Mouse (Mus musculus): ENCODE data around the gene Trak1. TPM values are rescaled to one million over a fixed set of nuclear protein-coding genes. Genes with fewer than 3 reads are reported as not detected.

The Trak1 gene
- total RNA-seq, 2 experiments from 2014 or later, result 305 to 315 TPM

- DNase-seq, result peak; percentile 67 to 75
- intact Hi-C loops (cut with DNase I), result no loop called here
Measured at GRCm38 (mm10) chr9:121415626-121416241, 118.4 kb downstream of the Trak1 start.

DNA sequence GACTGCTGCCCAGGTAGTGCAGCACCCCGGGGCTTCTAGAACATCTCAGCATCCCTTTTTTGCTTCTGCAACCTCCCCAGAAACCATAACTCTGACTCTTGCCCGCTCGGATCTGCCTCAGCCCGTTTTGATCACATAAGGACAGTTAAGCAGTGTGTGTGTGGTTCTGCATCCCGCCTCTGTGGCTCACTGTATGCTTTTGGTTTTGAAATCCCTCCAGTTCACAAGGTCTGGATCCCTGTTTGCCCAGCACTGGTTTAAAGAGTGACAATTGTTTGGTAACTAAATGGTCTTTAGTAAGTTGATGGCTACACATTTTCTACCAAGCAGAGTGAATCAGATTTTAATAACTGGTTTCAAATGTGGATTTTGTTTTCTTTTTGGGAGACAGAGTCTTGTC, 119.2 kb downstream of the Trak1 start:
- intact Hi-C loops (cut with DNase I), result no loop called here
- no peak for DNase-seq

DNA sequence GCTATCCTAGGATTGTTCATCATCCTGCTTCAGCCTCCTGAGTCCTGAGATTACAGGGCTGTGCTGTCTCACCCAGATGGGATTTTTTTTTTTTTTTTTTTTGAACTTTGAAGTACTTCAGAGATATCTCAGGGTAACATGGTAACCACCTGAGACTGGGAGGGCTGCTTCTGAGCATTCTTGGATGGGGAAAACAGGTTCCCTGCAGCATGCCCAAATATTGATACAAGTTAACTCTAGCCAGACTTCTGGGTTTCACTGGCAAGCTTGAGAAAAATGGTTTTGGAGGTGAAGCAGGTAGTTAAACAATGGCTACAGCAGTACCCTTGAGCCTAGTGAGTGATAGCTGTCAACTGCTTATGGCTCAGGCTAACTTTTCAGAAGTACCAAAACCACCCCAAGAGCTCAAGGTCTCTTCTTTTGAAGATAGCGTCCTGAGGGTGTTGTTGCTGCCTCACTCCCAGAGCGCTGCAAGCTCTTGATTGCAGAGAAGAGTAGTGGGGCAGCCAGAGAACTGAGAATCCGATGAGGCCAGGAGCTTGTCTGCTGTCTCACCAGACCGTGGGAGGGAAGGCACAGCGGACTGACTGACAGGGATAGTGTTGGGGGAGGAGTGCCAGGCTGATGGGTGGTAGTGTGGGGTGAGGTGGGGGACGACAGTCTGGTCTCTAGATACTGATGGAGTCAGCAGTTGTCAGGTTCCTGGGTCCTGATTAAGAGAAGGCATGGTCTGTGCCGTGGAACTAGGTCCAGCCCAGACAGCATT, 119.8 kb downstream of the Trak1 start:
- intact Hi-C loops (cut with DNase I), result no loop called here
- DNase-seq, result no peak

DNA sequence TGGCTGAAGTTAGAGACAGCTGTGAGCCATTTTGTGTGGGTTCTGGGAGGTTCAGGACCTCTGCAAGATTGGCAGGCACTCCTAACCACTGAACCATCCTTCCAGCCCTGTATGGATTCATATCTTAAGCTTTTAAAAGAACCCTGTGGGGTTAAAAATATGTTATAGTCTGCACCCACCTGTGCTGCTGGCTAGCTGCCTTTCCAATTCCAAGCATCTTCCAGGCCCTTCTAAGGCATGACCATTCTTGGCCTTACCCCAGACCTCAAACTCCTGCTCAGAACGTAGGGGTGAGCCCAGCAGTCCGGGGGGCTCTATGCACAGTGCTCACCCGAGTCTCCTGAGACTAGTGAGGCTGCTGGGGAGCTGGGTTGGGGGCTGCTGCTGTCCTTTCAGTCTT, 121.7 kb downstream of the Trak1 start:
- intact Hi-C loops (cut with DNase I), result no loop called here
- no peak for DNase-seq

DNA sequence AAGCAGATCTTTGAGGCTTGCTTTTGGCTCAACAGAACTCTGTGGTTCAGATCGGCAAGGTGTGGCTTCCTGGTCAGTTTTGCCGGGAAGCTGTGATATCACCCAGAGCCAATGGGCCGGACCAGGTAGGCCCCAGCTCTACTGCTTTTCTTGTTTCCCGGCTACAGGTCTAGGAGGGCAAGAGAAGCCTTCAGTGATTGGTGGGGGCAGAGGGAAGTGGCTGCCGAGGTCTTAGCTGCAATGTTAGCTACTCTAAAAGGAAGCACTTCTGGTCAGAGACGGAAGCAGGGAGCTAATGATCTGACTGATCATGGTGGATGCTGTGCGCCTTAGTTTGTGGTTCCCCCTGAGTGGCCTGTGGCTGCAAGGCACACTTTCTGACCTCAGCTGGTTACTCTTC, 122.3 kb downstream of the Trak1 start:
- intact Hi-C loops (cut with DNase I), result no loop called here
- DNase-seq, result no peak

- no peak for DNase-seq
- intact Hi-C loops (cut with DNase I), result no loop called here
Measured at GRCm38 (mm10) chr9:121420817-121421216, 123.5 kb downstream of the Trak1 start.

DNA sequence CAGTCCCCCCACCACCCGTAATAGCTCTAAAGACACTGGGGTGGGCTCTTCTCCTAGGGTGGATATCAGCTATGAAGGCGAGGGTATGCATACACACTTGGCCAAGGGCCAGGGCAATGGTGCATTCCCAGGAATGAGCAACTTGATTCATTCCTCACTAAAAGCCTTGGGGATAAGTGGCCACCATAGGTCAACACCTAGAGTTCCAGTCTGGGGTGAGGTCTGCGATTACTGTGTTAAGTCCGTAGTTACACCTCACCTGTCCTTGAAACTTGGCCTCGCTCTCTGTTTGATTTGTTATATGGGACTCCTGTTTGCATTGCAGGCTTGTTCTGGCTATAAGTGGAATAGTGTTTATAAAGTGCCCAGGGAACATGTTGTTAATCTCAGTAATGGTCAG, 125.1 kb downstream of the Trak1 start:
- DNase-seq, result no peak
- intact Hi-C loops (cut with DNase I), result no loop called here

DNA sequence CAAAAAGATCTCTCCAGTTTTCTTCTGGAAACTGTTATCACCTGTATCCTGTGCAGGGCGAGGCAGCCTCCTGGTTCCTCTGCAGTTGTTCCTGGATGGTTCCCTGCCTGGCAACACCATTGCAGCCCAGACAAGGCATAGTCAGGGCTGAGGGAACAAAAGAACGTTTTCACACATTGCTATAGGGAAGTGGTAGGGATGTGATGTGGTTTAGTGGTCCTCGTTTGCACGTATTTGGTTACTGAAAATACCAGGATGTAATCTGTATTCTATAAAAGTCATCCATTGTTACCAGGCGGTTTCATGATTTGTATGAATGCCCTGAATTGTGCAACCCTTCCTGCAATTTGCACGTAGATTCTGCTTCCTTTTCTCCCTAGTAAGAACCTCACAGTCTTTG, 126.3 kb downstream of the Trak1 start:
- intact Hi-C loops (cut with DNase I), result no loop called here
- no peak for DNase-seq

- intact Hi-C loops (cut with DNase I), result no loop called here
- DNase-seq, result no peak
Measured at GRCm38 (mm10) chr9:121424281-121425164, 127.2 kb downstream of the Trak1 start.

DNA sequence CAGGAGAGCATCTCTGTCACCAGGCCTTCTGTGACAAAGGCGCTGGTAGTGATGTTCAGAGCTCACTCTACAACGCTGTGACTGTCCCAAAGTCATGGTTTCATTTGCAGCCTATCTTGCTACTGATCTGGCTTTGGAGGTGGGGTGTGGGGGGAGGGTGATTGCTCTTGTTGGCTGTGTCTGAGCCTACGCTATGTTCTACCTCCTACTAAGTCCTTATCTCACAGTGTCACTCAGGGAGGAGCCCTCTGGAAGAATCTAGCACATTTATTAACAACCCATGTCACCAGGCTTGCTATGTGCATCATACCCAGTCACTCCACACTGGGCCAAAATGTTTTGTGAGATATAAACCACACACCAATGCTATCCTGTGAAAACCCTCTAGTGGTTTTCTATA, 129.1 kb downstream of the Trak1 start:
- intact Hi-C loops (cut with DNase I), result no loop called here

DNA sequence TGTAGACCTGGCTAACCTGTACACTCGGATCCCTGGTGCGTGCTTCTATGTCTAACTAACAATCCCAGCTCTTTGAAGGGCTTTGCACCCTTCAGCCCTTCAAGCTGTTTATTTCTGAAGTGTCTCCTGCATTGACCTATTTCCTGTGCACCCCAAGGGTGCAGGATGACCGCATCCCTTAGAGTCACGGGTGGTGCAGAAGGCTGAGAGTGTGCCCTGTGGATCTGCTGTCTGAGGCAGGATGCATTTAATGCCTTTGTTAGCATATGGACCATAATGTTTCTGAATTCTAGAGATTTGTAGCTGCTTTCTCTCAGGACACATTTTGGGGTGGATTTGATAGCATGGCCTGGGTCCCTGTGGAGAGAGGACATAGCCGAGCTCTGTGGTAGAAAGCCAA, 129.6 kb downstream of the Trak1 start:
- intact Hi-C loops (cut with DNase I), result no loop called here
- no peak for DNase-seq

More for the DNA sequence above, 129.1 kb downstream of the Trak1 start:
- DNase-seq, result no peak

DNA sequence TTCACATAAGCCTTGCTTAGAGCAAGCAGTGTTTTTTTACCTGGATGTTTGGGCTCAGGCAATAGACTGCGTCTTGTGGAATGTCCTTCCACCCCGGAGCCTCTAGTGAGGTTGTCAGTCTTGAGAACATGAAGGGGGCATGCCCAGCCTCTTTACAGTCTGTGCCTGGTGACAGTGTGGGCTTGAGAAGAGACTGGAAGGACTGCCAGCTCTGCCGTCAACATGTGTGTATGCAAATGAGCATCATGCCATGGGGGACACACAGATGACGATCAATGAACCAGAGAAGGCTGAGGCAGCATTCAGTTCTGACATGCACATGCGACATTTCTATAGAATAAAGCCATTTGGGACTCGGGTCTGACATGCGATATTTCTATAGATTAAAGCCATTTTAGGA, 132.3 kb downstream of the Trak1 start:
- intact Hi-C loops (cut with DNase I), result no loop called here
- DNase-seq, result no peak

- intact Hi-C loops (cut with DNase I), result no loop called here
- no peak for DNase-seq
Measured at GRCm38 (mm10) chr9:121430379-121430778, 133.1 kb downstream of the Trak1 start.

DNA sequence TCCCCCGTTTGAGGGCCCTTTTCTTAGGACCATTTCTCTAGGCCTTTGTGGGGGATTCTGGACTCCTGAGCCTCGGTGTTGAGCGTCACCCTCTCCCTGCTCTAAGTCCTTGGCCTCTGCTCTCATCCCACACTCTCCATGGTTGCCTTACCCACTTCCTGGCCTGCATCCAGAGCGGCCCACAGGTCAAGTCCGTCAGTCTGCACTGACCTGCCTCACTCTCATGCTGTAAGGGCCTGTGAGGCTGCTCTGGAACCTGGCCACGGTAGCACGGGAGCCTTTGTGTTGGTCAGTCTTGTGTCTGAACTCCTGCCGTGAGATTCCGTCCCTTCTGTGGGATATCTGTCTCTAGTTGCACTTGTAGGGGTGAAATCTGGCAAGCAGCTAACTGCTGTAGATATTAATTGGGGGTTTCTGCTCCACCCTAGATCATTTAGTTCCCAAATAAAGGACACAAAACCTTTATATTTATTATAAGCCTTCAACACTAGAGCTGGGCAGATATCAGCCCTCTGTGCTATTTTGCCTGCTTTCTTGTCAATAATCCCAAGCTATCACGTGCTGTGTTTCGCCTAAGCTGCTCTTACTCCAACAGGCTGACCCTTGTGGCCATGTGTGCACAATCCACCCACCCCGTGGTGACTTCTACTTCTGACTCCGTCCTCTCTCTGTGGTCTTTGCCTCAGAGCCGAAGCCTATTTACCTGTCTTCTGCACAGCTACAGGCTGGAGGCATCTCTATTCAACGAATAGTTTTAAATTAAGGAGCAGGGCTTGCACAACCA, 136.6 kb downstream of the Trak1 start:
- intact Hi-C loops (cut with DNase I), result loop anchor here (2.0 kb wide), 1 partner anchor 37 kb away; no protein-coding TSS in a partner anchor

GRCm38 (mm10) chr9:121435332-121435956, 138.1 kb downstream of the Trak1 start:
- DNase-seq, result no peak
- intact Hi-C loops (cut with DNase I), result no loop called here

More for the DNA sequence above, 136.6 kb downstream of the Trak1 start:
- no peak for DNase-seq

GRCm38 (mm10) chr9:121436501-121436900, 139.2 kb downstream of the Trak1 start:
- intact Hi-C loops (cut with DNase I), result no loop called here

DNA sequence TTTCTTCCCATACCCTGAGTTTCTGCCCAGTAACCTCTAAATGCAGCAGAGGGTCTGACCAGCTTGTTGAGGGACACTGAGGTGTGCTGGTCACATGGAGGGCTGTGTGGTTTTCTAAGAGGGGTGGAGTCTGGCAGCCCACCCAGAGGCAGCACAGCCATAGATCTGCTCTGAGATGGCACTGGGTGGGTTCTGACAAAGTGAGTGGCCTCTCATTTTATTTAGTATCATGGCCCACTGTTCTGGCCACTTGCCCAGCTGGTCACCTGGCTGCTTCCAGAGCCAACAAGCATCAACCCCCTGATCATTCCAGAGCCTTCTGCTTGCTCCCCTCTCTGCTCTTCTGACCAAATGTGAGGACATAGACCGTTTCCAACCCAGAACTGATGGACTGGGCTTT, 144.8 kb downstream of the Trak1 start:
- intact Hi-C loops (cut with DNase I), result loop anchor here (5.0 kb wide), 2 partner anchors 55 to 155 kb away; no protein-coding TSS in a partner anchor
- no peak for DNase-seq

More at GRCm38 (mm10) chr9:121436501-121436900, 139.2 kb downstream of the Trak1 start:
- no peak for DNase-seq

GRCm38 (mm10) chr9:121443696-121444366, 146.5 kb downstream of the Trak1 start:
- no peak for DNase-seq
- intact Hi-C loops (cut with DNase I), result loop anchor here (5.0 kb wide), 2 partner anchors 57 to 157 kb away; no protein-coding TSS in a partner anchor

DNA sequence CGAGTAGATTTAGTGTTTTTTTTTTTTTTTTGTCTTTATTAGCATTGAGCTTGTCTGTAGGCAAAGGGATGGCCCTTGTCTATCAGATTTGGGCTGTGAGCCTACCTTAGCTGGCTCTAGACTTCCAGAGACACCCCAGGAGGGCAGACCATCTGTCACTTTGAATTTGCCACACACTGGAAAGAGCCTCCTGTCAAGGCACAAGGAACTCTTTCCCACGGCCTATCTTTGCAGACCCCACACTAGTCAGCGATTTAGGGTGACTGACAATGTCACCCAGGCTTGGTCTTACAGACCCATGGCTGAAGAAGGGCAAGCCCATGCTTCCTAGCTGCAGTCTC, 147.0 kb downstream of the Trak1 start:
- intact Hi-C loops (cut with DNase I), result loop anchor here (5.0 kb wide), 2 partner anchors 57 to 157 kb away; no protein-coding TSS in a partner anchor
- DNase-seq, result no peak

All from heart, postnatal 36 days (tissue).